Mouse (Mus musculus) limb, embryonic 11.5 days (tissue): Measurements from ENCODE around the gene Armh1. TPM values are rescaled to one million over a fixed set of nuclear protein-coding genes. Genes with fewer than 3 reads are reported as not detected.
A peak's percentile ranks its signal among the peaks of the same experiment; 100 is the strongest.

Experiments
- ATAC-seq: fragments of 200-750 bp; cut with Nextera tagmentation; 2 replicates; pipeline ENCODE4 v1.8.0; 2017; ENCODE audit warnings: low read depth; ENCODE audit not compliant: insufficient number of reproducible peaks, low FRiP score, low TSS enrichment
- DNase-seq: peaks from one replicate; pipeline ENCODE4 v3.0.0-alpha.2; 2015; ENCODE audit warnings: low spot score
- H3K27ac ChIP-seq: fragments of 300-500 bp; sonication (generic); replicated peaks from 2 replicates; pipeline ENCODE4 v1.5.1; 2014; ENCODE audit warnings: low read depth, mild to moderate bottlenecking, low read length
- H3K27me3 ChIP-seq: fragments of 300-500 bp; sonication (generic); 2 replicates; pipeline ENCODE4 v1.6.1; 2014; ENCODE audit warnings: mild to moderate bottlenecking, low read length, mixed read lengths; ENCODE audit not compliant: control insufficient read depth, insufficient read depth
- H3K36me3 ChIP-seq: fragments of 300-500 bp; sonication (generic); 2 replicates; pipeline ENCODE4 v1.6.1; 2014; ENCODE audit warnings: mild to moderate bottlenecking, low read length, moderate library complexity, mixed read lengths; ENCODE audit not compliant: control insufficient read depth, insufficient read depth
- H3K4me1 ChIP-seq: fragments of 300-500 bp; sonication (generic); 2 replicates; pipeline ENCODE4 v1.6.1; 2014; ENCODE audit warnings: low read length, mixed read lengths; ENCODE audit not compliant: control insufficient read depth, insufficient read depth
- H3K4me2 ChIP-seq: fragments of 300-500 bp; sonication (generic); 2 replicates; pipeline ENCODE4 v1.6.1; 2014; ENCODE audit warnings: low read depth, mild to moderate bottlenecking, moderate library complexity; ENCODE audit not compliant: severe bottlenecking
- H3K4me3 ChIP-seq: fragments of 300-500 bp; sonication (generic); 2 replicates; pipeline ENCODE4 v1.5.1; 2014; ENCODE audit warnings: low read depth, low read length
- H3K9ac ChIP-seq: fragments of 300-500 bp; sonication (generic); 2 replicates; pipeline ENCODE4 v1.6.1; 2014; ENCODE audit warnings: mild to moderate bottlenecking, low read length
- H3K9me3 ChIP-seq: fragments of 300-500 bp; sonication (generic); 2 replicates; pipeline ENCODE4 v1.6.1; 2016; ENCODE audit warnings: low read length; ENCODE audit not compliant: control insufficient read depth
- WGBS: fragments of 180-500 bp; shearing (Covaris S2); extraction: QIAGEN DNeasy Blood & Tissue Kit; methylation state at CpG from one replicate; pipeline ENCODE4 v1.1.7; 2014; 5-methylcytosine and 5-hydroxymethylcytosine counted together
- polyA plus RNA-seq: library from polyadenylated mRNA; unstranded; fragments of >200 nt; fragmentation: Nextera tagmentation; extraction: Ambion mirVana; gene quantifications from 2 replicates; pipeline ENCODE4 v1.2.1, GENCODE M21; 2014

Gene Armh1
- polyA plus RNA-seq, 1 experiment from 2014 or later: 0.12 TPM

DNA sequence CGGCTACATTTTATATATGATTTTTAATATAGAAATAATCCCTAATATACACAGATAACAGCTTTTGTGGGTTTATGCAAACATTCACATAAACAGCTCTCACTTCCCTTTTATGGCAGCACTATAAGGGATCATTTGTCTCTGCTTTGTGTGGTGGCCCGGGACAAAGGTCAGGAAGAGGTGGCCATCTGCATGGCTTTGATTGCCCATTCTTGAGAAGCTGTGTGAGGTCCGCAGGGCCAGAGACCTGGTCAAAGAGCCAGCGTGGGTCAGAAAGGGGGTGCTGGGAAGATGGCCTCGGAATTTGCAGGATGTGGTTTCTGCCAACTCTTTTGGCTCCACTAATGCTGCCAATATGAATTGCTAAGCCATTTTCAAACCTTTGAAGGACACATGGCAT lies 28.9 kb downstream of the Armh1 start:
- Histone ChIP-seq H3K9ac (no peak overlapping the region), H3K27ac (no peak overlapping the region), H3K36me3 (no peaks in the 10 kb centered on the region), H3K4me2 (no peak overlapping the region), H3K27me3 (no peaks in the 10 kb centered on the region), H3K9me3 (no peaks in the 10 kb centered on the region), H3K4me3 (no peak overlapping the region), H3K4me1 (no peaks in the 10 kb centered on the region)
- WGBS: 23% methylated on average over 5 of the region's 5 CpGs
- ATAC-seq (no peak), DNase-seq (no peak)

DNA sequence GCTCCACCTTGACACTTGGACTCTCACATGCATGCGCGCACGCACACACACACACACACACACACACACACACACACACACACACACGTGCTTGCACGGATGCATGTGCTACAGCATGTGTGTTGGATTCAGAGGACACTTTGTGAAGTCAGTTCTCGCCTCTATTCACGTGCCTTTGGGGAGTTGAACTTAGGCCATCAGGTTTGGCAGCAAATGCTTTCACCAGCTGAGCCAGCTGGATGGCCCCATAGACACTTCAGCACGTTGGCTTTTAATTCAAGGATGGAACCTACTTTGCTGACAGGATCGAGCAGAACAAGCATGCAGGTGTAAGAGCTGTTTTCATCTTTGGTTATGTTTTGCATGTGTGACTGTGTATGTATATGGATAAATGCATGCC lies 30.1 kb downstream of the Armh1 start:
- Histone ChIP-seq H3K27me3 (no peaks in the 10 kb centered on the region), H3K4me3 (no peak overlapping the region), H3K36me3 (no peaks in the 10 kb centered on the region), H3K27ac (no peak overlapping the region), H3K4me1 (no peaks in the 10 kb centered on the region), H3K9ac (no peak overlapping the region), H3K4me2 (no peak overlapping the region), H3K9me3 (no peaks in the 10 kb centered on the region)
- no peak for DNase-seq
- no peak for ATAC-seq
- WGBS: 84% methylated on average over 9 of the region's 9 CpGs

DNA sequence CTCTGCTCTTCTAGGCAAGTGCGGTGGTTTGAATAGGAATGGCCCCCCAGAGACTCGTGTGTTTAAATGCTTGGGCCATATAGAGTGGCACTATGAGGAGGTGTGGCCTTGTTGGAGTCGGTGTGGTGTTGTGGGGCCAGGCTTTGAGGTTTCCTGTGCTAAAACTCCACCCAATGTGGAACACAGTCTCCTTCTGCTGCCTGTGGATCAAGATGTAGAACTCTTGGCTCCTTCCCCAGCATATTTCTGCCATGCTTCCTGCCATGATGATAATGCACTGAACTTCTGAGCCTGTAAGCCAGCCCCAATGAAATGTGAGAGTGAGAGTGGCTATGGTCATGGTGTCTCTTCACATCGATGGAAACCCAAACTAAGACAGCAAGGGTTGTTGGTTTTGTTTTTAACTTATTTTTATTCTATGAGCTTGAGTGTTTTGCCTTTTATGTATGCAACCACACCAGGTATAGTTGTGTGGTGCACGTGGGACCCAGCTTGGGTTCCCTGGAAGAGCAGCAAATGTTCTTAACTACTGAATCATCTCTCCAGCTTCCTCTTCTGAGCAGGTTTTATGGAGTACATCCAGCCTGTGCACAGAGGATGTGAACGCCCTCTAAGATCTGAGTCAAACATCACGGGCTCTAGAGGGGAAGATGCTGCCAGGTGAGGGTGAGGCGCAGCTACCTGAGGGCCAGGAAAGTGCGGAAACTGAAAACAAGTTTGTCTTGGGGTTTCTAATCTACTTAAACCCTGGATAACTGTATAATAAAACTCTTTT lies 31.0 kb downstream of the Armh1 start:
- WGBS: 80% methylated on average over 9 of the region's 9 CpGs
- H3K9me3 ChIP-seq: no peaks in the 10 kb centered on the region

DNA sequence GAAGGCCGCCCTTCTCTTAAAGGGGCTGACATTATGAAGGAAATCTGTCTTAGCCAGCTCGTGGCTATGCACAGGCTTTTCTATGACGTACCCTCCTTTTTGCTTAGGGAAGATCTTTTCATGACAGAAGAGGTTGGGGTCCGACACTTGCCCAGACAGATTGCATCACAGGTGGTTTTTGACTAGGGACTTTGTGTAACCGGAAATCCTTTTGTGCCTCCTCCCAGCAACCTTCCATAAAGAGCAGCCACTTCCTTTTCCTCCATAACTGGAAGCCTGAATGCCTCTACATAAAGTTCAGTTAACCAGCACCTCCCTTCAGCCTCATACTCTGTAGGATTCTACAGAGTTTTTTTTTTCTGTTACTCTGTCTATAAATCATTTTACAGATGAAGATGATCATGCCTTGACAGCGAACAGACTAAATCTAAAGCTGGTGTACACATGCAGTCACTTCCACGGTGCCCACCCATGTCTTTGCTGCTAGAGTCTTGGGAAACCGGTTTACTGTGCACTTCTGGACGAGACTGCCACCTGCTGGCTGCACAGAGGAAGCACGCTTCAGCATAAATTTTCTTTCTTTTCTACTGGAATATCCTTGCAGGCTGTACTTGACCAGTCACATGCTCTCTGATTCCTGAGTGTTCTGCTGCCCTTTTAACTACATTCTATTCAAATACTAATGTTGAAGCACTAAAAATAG lies 33.3 kb downstream of the Armh1 start:
- ATAC-seq (no peak), DNase-seq (peak; percentile 79)
- H3K4me2 ChIP-seq: no peak overlapping the region
- WGBS: 41% methylated on average over 10 of the region's 10 CpGs
- no peaks in the 10 kb centered on the region for H3K9me3 ChIP-seq
- no peak overlapping the region for H3K4me3 ChIP-seq
- no peak overlapping the region for H3K27ac ChIP-seq
- no peaks in the 10 kb centered on the region for H3K36me3 ChIP-seq
- H3K4me1 ChIP-seq: no peaks in the 10 kb centered on the region
- H3K9ac ChIP-seq: no peak overlapping the region
- H3K27me3 ChIP-seq: no peaks in the 10 kb centered on the region; the same call in 1 of the 2 replicates

More for the DNA sequence above, 31.0 kb downstream of the Armh1 start:
- H3K9ac ChIP-seq: no peak overlapping the region
- ATAC-seq: no peak
- no peak overlapping the region for H3K4me3 ChIP-seq
- H3K27ac ChIP-seq: no peak overlapping the region
- DNase-seq: no peak
- no peaks in the 10 kb centered on the region; the same call in 1 of the 2 replicates for H3K27me3 ChIP-seq
- H3K36me3 ChIP-seq: no peaks in the 10 kb centered on the region
- no peak overlapping the region for H3K4me2 ChIP-seq
- H3K4me1 ChIP-seq: no peaks in the 10 kb centered on the region

DNA sequence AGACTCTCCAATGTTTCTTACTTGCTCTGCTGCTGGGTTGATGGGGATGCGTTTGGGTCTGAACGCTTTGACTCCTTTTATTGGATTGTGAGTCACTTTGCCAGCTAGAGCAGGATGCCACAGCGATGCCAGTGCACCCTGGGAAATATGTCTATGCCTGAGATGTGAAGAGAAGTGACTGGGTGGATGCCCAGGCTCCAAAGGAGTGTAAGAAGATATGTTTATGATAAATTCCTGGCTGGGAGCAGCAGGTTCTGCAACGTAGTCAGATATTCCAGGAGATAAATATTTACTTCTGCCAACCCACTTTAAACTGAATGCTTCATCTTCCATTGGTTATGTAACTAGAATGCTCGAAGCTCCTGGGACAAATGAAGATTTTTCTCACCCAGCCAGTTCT lies 34.9 kb downstream of the Armh1 start:
- Histone ChIP-seq H3K9ac (no peak overlapping the region), H3K4me2 (no peak overlapping the region), H3K27ac (no peak overlapping the region), H3K27me3 (no peaks in the 10 kb centered on the region; the same call in 1 of the 2 replicates), H3K4me3 (no peak overlapping the region), H3K9me3 (no peaks in the 10 kb centered on the region), H3K36me3 (no peaks in the 10 kb centered on the region), H3K4me1 (no peaks in the 10 kb centered on the region)
- WGBS: 76% methylated on average over 5 of the region's 5 CpGs
- DNase-seq: no peak
- no peak for ATAC-seq

DNA sequence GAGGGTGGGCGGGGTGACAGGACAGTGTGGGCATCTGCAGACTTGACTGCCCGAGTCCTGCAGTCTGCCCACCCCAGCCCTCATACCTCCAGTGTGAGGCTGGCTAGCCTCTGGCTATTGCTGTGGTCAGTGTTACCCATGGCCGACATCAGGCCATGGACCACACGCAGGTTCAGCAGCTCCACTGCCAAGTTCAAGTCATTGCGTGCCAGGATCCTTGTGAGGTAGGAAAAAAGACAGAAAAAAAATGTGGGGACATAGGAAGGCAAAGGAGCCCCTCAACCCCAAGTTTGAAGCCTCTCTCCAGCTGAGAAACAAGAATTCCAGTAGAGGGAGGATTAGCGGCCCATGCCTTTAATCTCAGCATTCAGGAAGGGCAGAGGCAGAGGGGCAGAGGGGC lies 37.7 kb downstream of the Armh1 start:
- ATAC-seq (no peak), DNase-seq (no peak)
- no peak overlapping the region for H3K9ac ChIP-seq
- no peaks in the 10 kb centered on the region for H3K9me3 ChIP-seq
- no peaks in the 10 kb centered on the region; the same call in 1 of the 2 replicates for H3K27me3 ChIP-seq
- H3K4me2 ChIP-seq: no peak overlapping the region
- H3K4me3 ChIP-seq: no peak overlapping the region
- WGBS: 79% methylated on average over 6 of the region's 6 CpGs
- no peaks in the 10 kb centered on the region for H3K36me3 ChIP-seq
- no peak overlapping the region for H3K27ac ChIP-seq
- no peaks in the 10 kb centered on the region for H3K4me1 ChIP-seq

DNA sequence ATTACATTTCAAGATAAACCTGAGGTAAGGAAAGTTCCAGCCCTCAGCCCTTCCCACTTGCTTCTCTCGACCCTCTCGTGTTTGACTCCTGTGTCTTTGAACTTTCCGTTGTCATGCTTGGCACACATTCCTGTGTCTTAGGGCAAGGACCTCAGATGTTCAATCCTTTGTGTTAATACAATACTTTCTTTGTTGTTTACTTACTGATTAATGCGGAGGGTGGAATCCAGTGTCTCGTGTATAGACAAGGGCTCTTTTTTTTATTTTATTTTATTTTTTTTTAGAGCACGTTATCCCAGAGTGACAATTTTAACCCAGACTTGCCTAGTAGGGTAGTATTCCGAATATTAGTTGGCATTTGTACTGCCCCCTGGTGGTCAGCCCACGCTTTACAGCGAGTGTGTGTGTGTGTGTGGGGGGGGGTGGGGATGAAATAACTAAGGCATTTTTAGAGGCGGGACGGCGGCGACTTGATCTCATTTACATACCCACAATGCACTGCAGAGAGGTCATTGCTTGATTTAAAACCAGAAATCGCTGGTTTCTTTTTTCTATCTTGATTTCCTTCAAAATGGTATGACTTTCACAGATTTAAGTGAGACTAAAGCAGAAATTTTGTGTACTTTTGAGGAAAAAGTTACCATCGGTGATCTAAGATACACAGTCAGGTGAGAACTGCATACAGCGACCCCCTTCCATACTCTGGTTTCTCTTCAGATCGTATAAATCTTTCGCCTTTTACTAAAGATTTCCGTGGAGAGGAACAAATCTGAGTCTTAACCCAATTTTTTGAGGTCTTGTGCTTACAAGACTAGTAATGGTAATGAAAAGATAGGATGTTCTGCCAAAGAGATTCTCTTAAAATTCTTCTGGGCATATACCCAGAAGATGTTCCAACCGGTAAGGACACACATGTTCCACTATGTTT lies 41.5 kb downstream of the Armh1 start:
- peak; percentile 78 for ATAC-seq
- Histone ChIP-seq H3K9me3 (no peaks in the 10 kb centered on the region), H3K27ac (no peak overlapping the region)

DNA sequence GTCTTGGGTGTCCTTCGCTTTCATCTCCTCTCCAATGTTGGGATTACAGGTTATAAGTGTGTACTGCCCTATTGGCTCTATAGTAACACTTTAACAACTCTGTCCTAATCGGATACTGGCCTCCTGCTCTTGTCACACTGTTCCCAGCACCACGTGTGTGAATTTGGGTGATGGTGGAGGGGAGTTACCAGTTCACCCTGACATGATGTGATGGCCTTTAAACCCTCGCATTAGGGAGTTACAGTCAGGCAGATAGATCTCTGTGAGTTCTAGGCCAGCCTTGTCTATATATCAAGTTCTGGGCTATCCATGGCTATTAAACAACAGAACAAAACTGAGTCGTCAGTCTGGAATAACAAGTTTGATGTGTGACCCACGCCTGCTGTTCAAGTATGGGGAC lies 42.3 kb downstream of the Armh1 start:
- H3K27me3 ChIP-seq: no peaks in the 10 kb centered on the region
- no peak for ATAC-seq
- H3K9me3 ChIP-seq: no peaks in the 10 kb centered on the region
- no peaks in the 10 kb centered on the region for H3K36me3 ChIP-seq
- WGBS: 80% methylated on average over 6 of the region's 6 CpGs
- H3K27ac ChIP-seq: no peak overlapping the region
- no peak for DNase-seq
- H3K4me3 ChIP-seq: no peak overlapping the region
- H3K4me1 ChIP-seq: no peaks in the 10 kb centered on the region
- no peak overlapping the region for H3K9ac ChIP-seq
- no peak overlapping the region for H3K4me2 ChIP-seq

More for the DNA sequence above, 41.5 kb downstream of the Armh1 start:
- H3K4me3 ChIP-seq: no peak overlapping the region
- H3K9ac ChIP-seq: no peak overlapping the region
- DNase-seq: peak; percentile 94
- 4% methylated on average over 20 of the region's 20 CpGs for WGBS
- no peaks in the 10 kb centered on the region for H3K27me3 ChIP-seq
- H3K4me2 ChIP-seq: no peak overlapping the region
- H3K36me3 ChIP-seq: no peaks in the 10 kb centered on the region
- no peaks in the 10 kb centered on the region for H3K4me1 ChIP-seq
